Mouse (Mus musculus): ENCODE data around the gene Gm3376.
"Not testable (repeated sequence)": the region's sequence is repeated elsewhere in the genome, so short reads cannot be mapped to it uniquely, and the experiment has no call there.

Gm3376 gene

DNA sequence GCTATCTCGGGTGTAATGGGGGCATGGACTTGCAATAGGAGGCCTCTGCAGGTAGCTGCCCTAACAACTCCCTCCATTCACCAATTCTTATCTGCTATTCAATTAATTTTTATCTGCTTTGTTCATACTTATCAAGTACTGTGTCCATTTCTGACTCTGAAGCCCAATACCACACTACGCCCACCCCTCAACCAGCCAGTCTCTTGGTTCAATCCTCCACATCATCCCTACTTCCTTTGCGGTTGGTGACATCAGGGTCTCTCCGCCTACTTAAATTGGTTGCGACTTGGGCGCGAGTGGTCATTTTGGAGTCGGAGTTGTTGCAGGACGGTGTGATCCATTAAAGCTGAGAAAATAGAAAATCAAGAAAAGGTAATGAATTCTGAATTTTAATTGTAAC is at the start of gene Gm3376:
Gene Gm3376 (plus strand): TSS at position 301 of the 400 bp plus-strand sequence.
- DNase-seq (ENCODE audit: low spot score): not testable (repeated sequence)
